Mouse (Mus musculus) neural tube, embryonic 15.5 days (tissue): ENCODE measurements around the gene Tns3. TPM values are rescaled to one million over a fixed set of nuclear protein-coding genes. Genes with fewer than 3 reads are reported as not detected.

Experiments
- ATAC-seq: fragments of 200-750 bp; cut with Nextera tagmentation; 2 replicates; pipeline ENCODE4 v1.8.0; 2017; ENCODE audit warnings: mild to moderate bottlenecking, moderate TSS enrichment, moderate library complexity; ENCODE audit not compliant: low FRiP score
- H3K27ac ChIP-seq: fragments of 300-500 bp; sonication (generic); replicated peaks from 2 replicates; pipeline ENCODE4 v1.5.1; 2015; ENCODE audit warnings: mild to moderate bottlenecking, inconsistent platforms
- H3K27me3 ChIP-seq: fragments of 300-500 bp; sonication (generic); replicated peaks from 2 replicates; pipeline ENCODE4 v1.6.1; 2015; ENCODE audit warnings: inconsistent platforms
- H3K36me3 ChIP-seq: fragments of 300-500 bp; sonication (generic); 2 replicates; pipeline ENCODE4 v1.6.1; 2015; ENCODE audit warnings: inconsistent platforms
- H3K4me1 ChIP-seq: fragments of 300-500 bp; sonication (generic); 2 replicates; pipeline ENCODE4 v1.6.1; 2015; ENCODE audit warnings: inconsistent platforms
- H3K4me2 ChIP-seq: fragments of 300-500 bp; sonication (generic); 2 replicates; pipeline ENCODE4 v1.6.1; 2015; ENCODE audit warnings: inconsistent platforms, mild to moderate bottlenecking, moderate library complexity
- H3K4me3 ChIP-seq: fragments of 300-500 bp; sonication (generic); replicated peaks from 2 replicates; pipeline ENCODE4 v1.5.1; 2015; ENCODE audit warnings: mild to moderate bottlenecking, inconsistent platforms
- H3K9ac ChIP-seq: fragments of 300-500 bp; sonication (generic); replicated peaks from 2 replicates; pipeline ENCODE4 v1.6.1; 2015; ENCODE audit warnings: mild to moderate bottlenecking, inconsistent platforms
- H3K9me3 ChIP-seq: fragments of 300-500 bp; sonication (generic); replicated peaks from 2 replicates; pipeline ENCODE4 v1.6.1; 2016; ENCODE audit warnings: inconsistent platforms
- WGBS: fragments of 180-500 bp; shearing (Covaris S2); methylation state at CpG from one replicate; pipeline ENCODE4 v1.1.7; 2015; ENCODE audit warnings: mixed read lengths; 5-methylcytosine and 5-hydroxymethylcytosine counted together
- polyA plus RNA-seq: library from polyadenylated mRNA; unstranded; fragments of >200 nt; fragmentation: Nextera tagmentation; extraction: Ambion mirVana; gene quantifications from 2 replicates; pipeline ENCODE4 v1.2.1, GENCODE M21; 2015

Tns3 gene
- 7.6 and 11.1 TPM in 2 replicates for polyA plus RNA-seq

DNA sequence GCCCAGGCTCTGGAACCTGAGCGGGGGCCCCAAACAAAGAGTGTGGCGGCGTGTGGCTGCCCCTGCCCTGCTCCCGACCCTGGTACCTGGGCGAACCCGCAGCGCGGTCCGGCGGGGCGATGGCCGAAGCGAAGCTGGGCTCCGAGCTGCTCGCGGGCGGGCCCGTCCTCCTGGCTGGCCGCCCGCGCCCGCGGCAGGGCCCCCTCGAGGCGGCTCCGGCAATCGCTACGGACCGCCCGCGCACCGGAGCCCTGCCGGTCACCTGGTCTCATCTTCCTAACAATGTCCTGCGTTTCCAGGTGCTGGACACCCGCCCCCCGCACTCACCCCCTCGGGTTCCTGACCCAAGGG is at the start of gene Tns3:
Gene Tns3 (minus strand): TSS at position 143 of the 351 bp plus-strand sequence.
- H3K9me3 ChIP-seq, result no peaks in the 10 kb centered on the region
- peak within 1 kb of the TSS; percentile 68 for H3K4me3 ChIP-seq
- H3K4me1 ChIP-seq, result peaks cover 32% of the 10 kb centered on the region
- no peaks in the 10 kb centered on the region for H3K36me3 ChIP-seq
- peak; percentile 77 for ATAC-seq
- H3K27ac ChIP-seq, result peak within 1 kb of the TSS; percentile 62
- peak within 1 kb of the TSS; percentile 97 for H3K4me2 ChIP-seq
- peak within 1 kb of the TSS; percentile 75 for H3K9ac ChIP-seq
- WGBS, result under 1% methylated on average over 33 of the region's 37 CpGs
- peaks cover 14% of the 10 kb centered on the region for H3K27me3 ChIP-seq

DNA sequence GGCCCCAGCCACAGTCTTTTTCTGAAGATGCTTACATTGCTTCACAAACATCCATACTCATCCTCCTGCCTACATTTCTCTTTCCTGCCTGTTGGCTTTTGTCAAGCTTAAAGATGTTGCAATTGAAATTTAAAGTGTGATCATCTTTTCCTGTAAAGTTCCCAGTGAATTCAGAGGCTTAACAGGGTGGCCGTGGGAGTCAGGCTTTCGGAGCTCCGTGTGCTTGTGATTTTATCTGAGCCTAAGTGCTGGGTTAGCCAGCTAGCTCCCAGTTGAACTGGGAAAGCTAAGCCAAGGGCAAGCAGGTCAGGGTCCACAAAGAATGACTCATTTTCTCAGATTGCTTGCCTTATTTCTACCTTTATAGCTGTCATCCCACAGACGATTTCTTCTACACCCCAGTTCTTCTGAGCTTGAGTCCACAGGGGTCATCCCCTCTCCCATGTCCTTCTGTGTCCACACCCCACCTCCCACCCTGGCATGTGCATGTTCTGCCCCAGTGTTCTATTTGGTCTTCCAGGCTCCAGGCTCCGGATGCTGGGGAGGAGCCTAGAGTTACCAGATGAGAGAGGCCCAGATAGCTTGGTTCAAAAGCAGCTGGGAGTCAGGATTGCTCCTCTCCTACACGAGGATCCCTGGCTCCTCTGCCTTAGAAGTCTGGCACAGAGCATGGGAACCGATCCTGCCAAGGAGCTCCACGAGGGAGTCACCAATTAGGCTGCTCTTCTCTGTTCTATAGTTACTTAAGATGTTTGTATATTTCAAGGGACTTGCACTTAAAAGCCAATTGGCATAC is 42.1 kb upstream of the Tns3 start:
- no peaks in the 10 kb centered on the region for H3K9me3 ChIP-seq
- H3K27ac ChIP-seq, result no peak overlapping the region
- H3K36me3 ChIP-seq, result no peaks in the 10 kb centered on the region
- no peaks in the 10 kb centered on the region for H3K4me1 ChIP-seq
- ATAC-seq, result no peak
- 74% methylated on average over 8 of the region's 8 CpGs for WGBS
- no peak overlapping the region for H3K9ac ChIP-seq
- no peaks in the 10 kb centered on the region for H3K27me3 ChIP-seq
- H3K4me3 ChIP-seq, result no peak overlapping the region
- H3K4me2 ChIP-seq, result no peak overlapping the region

DNA sequence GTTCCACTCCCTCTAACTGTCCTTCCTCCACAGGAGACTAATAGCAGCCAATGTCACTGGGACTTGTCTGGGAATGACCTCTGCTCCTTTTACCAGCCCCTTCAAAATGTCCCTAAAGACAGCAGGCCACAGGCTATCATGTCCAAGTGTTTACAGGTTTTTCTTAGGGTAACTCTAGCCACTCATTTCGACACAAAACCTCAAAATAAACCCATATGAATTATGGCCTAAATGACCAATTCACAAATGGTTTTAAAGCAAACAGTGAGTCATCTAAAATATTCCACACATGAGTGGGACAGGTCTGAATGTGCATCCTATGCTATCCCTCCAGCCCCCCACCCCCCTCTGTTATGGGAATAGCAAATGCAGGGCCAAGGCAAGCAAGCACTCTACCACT is 40.8 kb upstream of the Tns3 start:
- no peaks in the 10 kb centered on the region for H3K27me3 ChIP-seq
- H3K27ac ChIP-seq, result no peak overlapping the region
- H3K36me3 ChIP-seq, result no peaks in the 10 kb centered on the region
- WGBS, result 82% methylated on average over 1 of the region's 1 CpGs
- no peak overlapping the region for H3K9ac ChIP-seq
- no peaks in the 10 kb centered on the region for H3K9me3 ChIP-seq
- no peak overlapping the region for H3K4me2 ChIP-seq
- no peak overlapping the region for H3K4me3 ChIP-seq
- no peak for ATAC-seq
- H3K4me1 ChIP-seq, result no peaks in the 10 kb centered on the region

DNA sequence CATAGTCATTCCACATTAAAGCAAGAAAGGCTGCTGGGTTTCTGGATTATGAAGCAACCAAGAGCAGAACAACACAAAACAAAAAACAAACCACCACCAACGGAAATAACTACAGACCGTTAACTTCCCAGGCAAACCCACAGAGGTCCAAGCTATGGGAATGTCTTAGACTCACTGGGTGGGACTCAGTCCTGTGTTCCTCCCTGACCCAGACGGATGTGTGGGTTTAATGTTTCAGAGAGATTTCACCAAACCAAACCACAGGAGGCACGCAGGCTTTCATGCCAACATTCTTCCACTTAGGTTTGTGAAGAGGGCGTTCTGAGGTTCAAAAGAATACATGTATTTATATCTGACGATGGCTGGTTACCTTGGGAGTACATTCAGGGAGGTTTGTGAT is 39.5 kb upstream of the Tns3 start:
- no peak overlapping the region for H3K9ac ChIP-seq
- no peak overlapping the region for H3K27ac ChIP-seq
- H3K9me3 ChIP-seq, result no peaks in the 10 kb centered on the region
- H3K36me3 ChIP-seq, result no peaks in the 10 kb centered on the region
- H3K4me3 ChIP-seq, result no peak overlapping the region
- 88% methylated on average over 6 of the region's 6 CpGs for WGBS
- no peak overlapping the region for H3K4me2 ChIP-seq
- ATAC-seq, result no peak
- no peaks in the 10 kb centered on the region for H3K27me3 ChIP-seq
- H3K4me1 ChIP-seq, result no peaks in the 10 kb centered on the region

DNA sequence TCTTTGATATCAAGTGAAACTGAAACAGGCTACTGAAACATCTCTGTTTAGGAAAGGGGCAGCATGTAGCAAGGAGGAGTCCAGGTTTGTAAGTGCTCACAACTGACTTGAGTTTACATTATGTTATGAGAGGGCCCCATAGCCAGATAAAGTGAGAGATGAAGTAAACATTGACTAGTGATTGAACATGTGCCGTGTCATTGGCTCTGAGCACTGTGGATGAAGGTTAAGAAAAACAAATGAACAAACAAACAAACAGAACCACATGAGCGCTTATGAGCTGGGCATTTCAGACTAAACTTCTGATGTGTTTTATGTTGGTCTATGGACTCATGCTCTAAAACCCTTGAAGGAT is 38.2 kb upstream of the Tns3 start:
- H3K4me2 ChIP-seq, result no peak overlapping the region
- no peaks in the 10 kb centered on the region for H3K4me1 ChIP-seq
- no peak overlapping the region for H3K9ac ChIP-seq
- ATAC-seq, result no peak
- no peak overlapping the region for H3K27ac ChIP-seq
- WGBS, result 90% methylated on average over 2 of the region's 2 CpGs
- no peaks in the 10 kb centered on the region for H3K27me3 ChIP-seq
- H3K4me3 ChIP-seq, result no peak overlapping the region
- no peaks in the 10 kb centered on the region for H3K9me3 ChIP-seq
- no peaks in the 10 kb centered on the region for H3K36me3 ChIP-seq

DNA sequence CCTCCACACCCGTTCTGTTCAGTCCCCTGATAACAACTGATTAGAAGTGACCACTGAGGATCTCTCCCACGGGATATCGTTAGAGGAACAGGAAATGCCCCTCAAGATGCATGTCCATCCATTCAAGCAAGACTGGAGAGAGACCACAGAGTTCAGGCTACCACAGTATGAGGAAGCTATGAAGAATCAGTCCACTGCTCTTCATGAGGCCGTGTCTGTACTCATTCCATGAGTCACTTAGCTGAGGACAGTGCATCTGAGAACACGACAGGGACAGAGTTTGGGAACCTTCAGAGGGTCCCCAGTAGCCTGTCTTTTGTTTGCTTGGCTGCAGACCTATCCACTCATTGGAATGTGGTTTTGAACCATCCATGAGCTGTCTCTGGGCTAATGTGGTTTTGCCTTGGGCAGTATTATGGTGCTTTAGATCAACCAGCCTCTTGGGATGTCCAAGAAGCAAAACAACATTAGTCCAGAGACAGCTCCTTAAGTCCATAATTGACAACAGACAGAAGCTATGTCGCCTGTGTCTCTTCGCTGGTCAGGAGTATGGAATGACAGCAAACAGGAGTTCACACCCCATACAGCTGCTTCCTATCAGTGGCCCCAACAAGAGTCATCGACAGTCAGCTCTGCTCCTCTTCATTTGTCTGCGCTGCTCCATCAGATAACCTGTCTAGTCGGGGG is 37.7 kb upstream of the Tns3 start:
- H3K4me2 ChIP-seq, result no peak overlapping the region
- no peaks in the 10 kb centered on the region for H3K36me3 ChIP-seq
- no peak overlapping the region for H3K9ac ChIP-seq
- no peak overlapping the region for H3K27ac ChIP-seq
- no peak overlapping the region for H3K4me3 ChIP-seq
- no peaks in the 10 kb centered on the region for H3K9me3 ChIP-seq
- no peaks in the 10 kb centered on the region for H3K4me1 ChIP-seq
- 82% methylated on average over 10 of the region's 10 CpGs for WGBS
- no peak for ATAC-seq
- no peaks in the 10 kb centered on the region for H3K27me3 ChIP-seq

DNA sequence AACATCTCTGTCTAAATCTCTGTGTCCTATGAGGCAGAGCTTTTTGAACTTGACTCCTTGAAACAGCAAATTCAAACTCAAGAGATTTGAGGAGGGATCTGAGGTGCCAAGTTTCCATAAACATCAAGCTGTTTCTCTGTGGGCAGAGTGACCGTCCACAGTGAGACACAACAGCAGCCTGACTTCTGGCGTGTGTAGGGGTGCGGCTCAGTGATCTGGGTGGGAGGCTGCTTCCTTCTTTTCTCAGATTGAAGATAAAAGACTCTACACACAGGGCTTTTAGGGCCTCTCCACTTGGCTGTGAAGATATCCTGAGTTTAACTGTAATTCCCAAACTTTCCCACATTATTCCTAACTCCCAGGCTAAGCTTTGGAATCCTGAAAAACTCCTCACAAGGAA is 37.1 kb upstream of the Tns3 start:
- 84% methylated on average over 3 of the region's 3 CpGs for WGBS
- ATAC-seq, result no peak
- H3K4me2 ChIP-seq, result no peak overlapping the region

DNA sequence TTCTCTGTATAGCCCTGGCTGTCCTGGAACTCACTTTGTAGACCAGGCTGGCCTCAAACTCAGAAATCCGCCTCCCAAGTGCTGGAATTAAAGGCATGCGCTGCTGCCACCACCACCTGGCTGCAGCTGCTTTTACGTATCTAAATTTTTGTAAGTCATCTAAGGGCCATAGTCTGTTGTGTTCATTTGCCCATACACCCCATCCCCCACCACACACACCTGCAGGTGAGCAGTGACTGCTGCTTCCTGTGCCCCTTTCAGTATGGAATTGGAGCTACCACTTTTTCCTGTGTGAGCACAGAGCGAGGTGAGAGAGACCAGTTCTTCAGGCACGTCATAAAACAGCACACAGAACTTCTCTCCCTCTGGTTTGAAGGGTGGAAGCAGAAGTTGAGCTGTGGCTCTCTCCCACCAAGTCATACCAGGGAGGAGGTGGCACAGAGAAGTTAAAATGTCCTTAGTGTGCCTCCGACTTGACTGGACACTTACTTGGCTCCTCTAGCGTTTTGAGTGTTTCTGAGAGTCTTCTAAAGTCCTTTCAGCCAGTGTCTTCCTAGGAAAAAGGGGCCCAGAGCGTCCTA is 36.4 kb upstream of the Tns3 start:
- no peaks in the 10 kb centered on the region for H3K9me3 ChIP-seq
- no peaks in the 10 kb centered on the region for H3K36me3 ChIP-seq
- H3K4me2 ChIP-seq, result no peak overlapping the region
- ATAC-seq, result no peak
- no peak overlapping the region for H3K4me3 ChIP-seq
- no peaks in the 10 kb centered on the region for H3K4me1 ChIP-seq
- H3K9ac ChIP-seq, result no peak overlapping the region
- H3K27me3 ChIP-seq, result no peaks in the 10 kb centered on the region
- 80% methylated on average over 8 of the region's 8 CpGs for WGBS
- H3K27ac ChIP-seq, result no peak overlapping the region

More for the DNA sequence above, 37.1 kb upstream of the Tns3 start:
- Histone ChIP-seq H3K9me3 (no peaks in the 10 kb centered on the region), H3K27me3 (no peaks in the 10 kb centered on the region), H3K4me1 (no peaks in the 10 kb centered on the region), H3K36me3 (no peaks in the 10 kb centered on the region), H3K27ac (no peak overlapping the region), H3K9ac (no peak overlapping the region), H3K4me3 (no peak overlapping the region)

DNA sequence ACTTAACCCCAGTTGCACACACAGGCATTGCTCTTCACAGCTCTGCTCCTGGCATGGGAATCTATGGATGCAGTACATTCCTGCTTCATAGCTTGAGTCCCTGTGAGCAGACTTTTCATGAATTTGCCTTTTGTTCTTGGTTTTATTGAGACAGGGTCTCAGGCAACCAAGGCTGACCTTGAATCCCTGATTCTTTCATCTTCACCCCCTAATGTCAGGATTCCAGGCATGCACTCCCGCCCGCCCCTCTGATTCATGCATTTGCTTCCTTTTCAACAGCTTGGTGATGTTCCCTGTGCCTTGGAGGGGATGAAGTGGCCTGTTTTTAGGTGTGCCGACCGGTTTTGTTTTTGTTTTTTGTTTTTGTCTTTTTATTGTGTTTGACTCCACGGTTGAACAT is 35.4 kb upstream of the Tns3 start:
- no peak overlapping the region for H3K9ac ChIP-seq
- H3K27ac ChIP-seq, result no peak overlapping the region
- ATAC-seq, result no peak
- no peaks in the 10 kb centered on the region for H3K27me3 ChIP-seq
- no peak overlapping the region for H3K4me2 ChIP-seq
- no peaks in the 10 kb centered on the region for H3K4me1 ChIP-seq
- H3K36me3 ChIP-seq, result no peaks in the 10 kb centered on the region
- H3K4me3 ChIP-seq, result no peak overlapping the region
- no peaks in the 10 kb centered on the region for H3K9me3 ChIP-seq
- 38% methylated on average over 5 of the region's 5 CpGs for WGBS

DNA sequence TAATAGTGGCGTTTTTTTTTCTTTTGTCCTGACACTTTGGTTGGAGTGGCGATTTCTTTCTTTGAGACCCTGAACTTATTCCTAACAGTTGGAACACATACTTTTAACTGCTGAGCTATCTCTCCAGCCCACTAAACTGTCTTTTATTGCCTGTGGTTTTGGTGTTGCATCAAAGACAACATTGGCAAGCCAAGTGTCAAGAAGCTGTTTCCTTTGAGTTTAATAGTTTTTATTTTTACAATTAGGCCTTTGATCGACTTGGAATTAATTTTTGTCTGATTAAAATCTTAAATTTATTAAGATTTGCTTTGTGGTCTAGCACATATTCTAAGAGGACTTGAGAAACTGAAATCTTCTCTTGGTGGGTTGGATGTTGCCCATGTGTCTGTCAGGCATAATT is 33.3 kb upstream of the Tns3 start:
- H3K9ac ChIP-seq, result no peak overlapping the region
- H3K4me3 ChIP-seq, result no peak overlapping the region
- H3K4me2 ChIP-seq, result no peak overlapping the region
- 95% methylated on average over 3 of the region's 3 CpGs for WGBS
- H3K4me1 ChIP-seq, result peaks cover 10% of the 10 kb centered on the region
- no peaks in the 10 kb centered on the region for H3K9me3 ChIP-seq
- no peak for ATAC-seq
- H3K27ac ChIP-seq, result no peak overlapping the region
- no peaks in the 10 kb centered on the region for H3K36me3 ChIP-seq
- no peaks in the 10 kb centered on the region for H3K27me3 ChIP-seq

DNA sequence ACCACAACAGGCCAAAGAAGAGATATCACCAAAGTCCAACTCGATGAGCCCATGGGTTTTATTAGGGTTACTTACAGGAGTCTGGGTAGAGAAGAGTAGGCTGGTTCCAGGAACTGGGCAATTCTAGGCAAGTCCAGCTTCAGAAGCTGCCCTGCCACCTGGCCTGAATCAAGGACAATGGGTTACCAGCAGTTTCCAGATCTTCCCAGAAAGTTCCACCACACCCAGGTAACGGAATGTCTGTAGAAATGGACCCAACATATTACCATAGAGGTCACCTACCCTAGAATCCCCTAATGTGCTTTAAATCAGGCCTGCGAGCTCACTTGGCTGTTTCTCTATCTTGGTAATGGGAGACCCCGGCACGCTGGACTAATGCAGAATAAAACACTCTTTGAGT is 29.8 kb upstream of the Tns3 start:
- Histone ChIP-seq H3K27me3 (no peaks in the 10 kb centered on the region), H3K4me1 (peaks cover 22% of the 10 kb centered on the region), H3K9me3 (no peaks in the 10 kb centered on the region), H3K27ac (no peak overlapping the region), H3K9ac (no peak overlapping the region), H3K36me3 (no peaks in the 10 kb centered on the region), H3K4me2 (no peak overlapping the region), H3K4me3 (no peak overlapping the region)
- WGBS, result 97% methylated on average over 5 of the region's 5 CpGs
- no peak for ATAC-seq
